Mouse (Mus musculus) embryonic facial prominence, embryonic 11.5 days (tissue): ENCODE measurements around the gene Tmprss12. TPM values are rescaled to one million over a fixed set of nuclear protein-coding genes. Genes with fewer than 3 reads are reported as not detected.

ENCODE experiments used
- ATAC-seq: fragments of 200-750 bp; cut with Nextera tagmentation; replicated peaks from 2 replicates; pipeline ENCODE4 v1.8.0; 2017; ENCODE audit warnings: low read depth; ENCODE audit not compliant: insufficient number of reproducible peaks, low FRiP score, low TSS enrichment
- DNase-seq: peaks from one replicate; pipeline ENCODE4 v3.0.0-alpha.2; 2015; ENCODE audit warnings: low spot score
- H3K27ac ChIP-seq: fragments of 300-500 bp; sonication (generic); replicated peaks from 2 replicates; pipeline ENCODE4 v1.5.1; 2014; ENCODE audit warnings: mild to moderate bottlenecking, low read depth, low read length, control low read depth
- H3K27me3 ChIP-seq: fragments of 300-500 bp; sonication (generic); 2 replicates; pipeline ENCODE4 v1.6.1; 2014; ENCODE audit warnings: mild to moderate bottlenecking, low read length, moderate library complexity, mixed read lengths; ENCODE audit not compliant: control insufficient read depth, insufficient read depth
- H3K36me3 ChIP-seq: fragments of 300-500 bp; sonication (generic); replicated peaks from 2 replicates; pipeline ENCODE4 v1.6.1; 2014; ENCODE audit warnings: low read depth, mild to moderate bottlenecking, low read length, moderate library complexity, mixed read lengths; ENCODE audit not compliant: control insufficient read depth, insufficient read depth
- H3K4me1 ChIP-seq: fragments of 300-500 bp; sonication (generic); 2 replicates; pipeline ENCODE4 v1.6.1; 2014; ENCODE audit warnings: low read length, mixed read lengths; ENCODE audit not compliant: control insufficient read depth, insufficient read depth
- H3K4me2 ChIP-seq: fragments of 300-500 bp; sonication (generic); 2 replicates; pipeline ENCODE4 v1.6.1; 2014; ENCODE audit warnings: low read depth, mild to moderate bottlenecking, control low read depth, low read length, moderate library complexity
- H3K4me3 ChIP-seq: fragments of 300-500 bp; sonication (generic); 2 replicates; pipeline ENCODE4 v1.5.1; 2014; ENCODE audit warnings: low read depth, low read length, control low read depth
- H3K9ac ChIP-seq: fragments of 300-500 bp; sonication (generic); replicated peaks from 2 replicates; pipeline ENCODE4 v1.6.1; 2014; ENCODE audit warnings: mild to moderate bottlenecking, control low read depth, low read length
- H3K9me3 ChIP-seq: fragments of 300-500 bp; sonication (generic); replicated peaks from 2 replicates; pipeline ENCODE4 v1.6.1; 2016; ENCODE audit warnings: mild to moderate bottlenecking, low read length, inconsistent platforms, mixed read lengths; ENCODE audit not compliant: control insufficient read depth
- WGBS: fragments of 180-500 bp; shearing (Covaris S2); extraction: QIAGEN DNeasy Blood & Tissue Kit; methylation state at CpG from one replicate; pipeline ENCODE4 v1.1.7; 2014; 5-methylcytosine and 5-hydroxymethylcytosine counted together
- polyA plus RNA-seq: library from polyadenylated mRNA; unstranded; fragments of >200 nt; fragmentation: Nextera tagmentation; extraction: Ambion mirVana; gene quantifications from 2 replicates; pipeline ENCODE4 v1.2.1, GENCODE M21; 2014

Gene Tmprss12
- polyA plus RNA-seq, 1 experiment from 2014 or later: not detected

DNA sequence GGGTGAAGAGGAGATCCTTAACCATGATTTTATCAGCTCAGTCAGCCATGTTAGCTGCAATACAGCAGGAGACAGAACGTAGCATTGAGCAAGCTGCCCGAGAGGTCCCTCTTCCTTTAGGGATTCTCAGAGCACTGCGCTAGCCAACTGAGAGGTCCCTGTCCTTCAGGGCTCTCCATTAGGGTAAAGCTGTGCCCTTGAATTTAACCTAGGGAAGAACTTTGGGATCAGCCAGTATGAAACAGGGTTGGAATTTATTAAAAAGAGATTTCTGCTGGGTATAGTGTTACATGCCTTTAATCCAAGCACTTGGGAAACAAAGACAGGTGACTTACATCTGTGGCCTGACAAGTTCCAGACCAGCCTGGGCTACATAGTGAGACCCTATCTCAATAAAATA, 3.1 kb upstream of the Tmprss12 start:
- no peak overlapping the region for H3K4me2 ChIP-seq
- ATAC-seq: no peak
- H3K4me3 ChIP-seq: no peak overlapping the region
- H3K4me1 ChIP-seq: no peaks in the 10 kb centered on the region
- no peak for DNase-seq
- H3K9me3 ChIP-seq: no peaks in the 10 kb centered on the region
- WGBS: 88% methylated on average over 3 of the region's 3 CpGs
- H3K27ac ChIP-seq: no peak overlapping the region
- no peaks in the 10 kb centered on the region for H3K27me3 ChIP-seq
- H3K36me3 ChIP-seq: no peaks in the 10 kb centered on the region
- H3K9ac ChIP-seq: no peak overlapping the region

DNA sequence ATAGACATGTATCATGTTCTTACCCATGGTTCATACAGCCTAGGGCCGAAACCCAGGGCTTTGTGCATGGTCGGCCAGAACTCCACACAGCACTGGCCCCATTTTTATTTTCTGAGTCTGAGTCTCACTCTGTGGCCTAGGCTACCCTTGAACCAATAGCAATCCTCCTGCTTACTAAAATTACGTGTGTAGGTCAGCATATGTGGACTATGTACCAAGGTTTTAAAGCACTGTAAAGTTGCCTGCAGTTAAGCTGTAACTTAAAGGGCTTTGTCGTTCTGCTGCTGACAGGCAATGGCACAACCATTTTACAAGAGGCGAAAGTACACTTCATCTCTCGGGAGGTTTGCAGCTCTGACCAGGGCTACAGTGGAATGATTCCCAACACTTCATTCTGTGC, 8.3 kb downstream of the Tmprss12 start:
- Histone ChIP-seq H3K4me3 (no peak overlapping the region), H3K27me3 (no peaks in the 10 kb centered on the region), H3K9me3 (no peaks in the 10 kb centered on the region), H3K27ac (no peak overlapping the region), H3K4me2 (no peak overlapping the region), H3K9ac (no peak overlapping the region), H3K36me3 (no peaks in the 10 kb centered on the region), H3K4me1 (no peaks in the 10 kb centered on the region)
- DNase-seq: no peak
- WGBS: 89% methylated on average over 6 of the region's 6 CpGs
- ATAC-seq: no peak

DNA sequence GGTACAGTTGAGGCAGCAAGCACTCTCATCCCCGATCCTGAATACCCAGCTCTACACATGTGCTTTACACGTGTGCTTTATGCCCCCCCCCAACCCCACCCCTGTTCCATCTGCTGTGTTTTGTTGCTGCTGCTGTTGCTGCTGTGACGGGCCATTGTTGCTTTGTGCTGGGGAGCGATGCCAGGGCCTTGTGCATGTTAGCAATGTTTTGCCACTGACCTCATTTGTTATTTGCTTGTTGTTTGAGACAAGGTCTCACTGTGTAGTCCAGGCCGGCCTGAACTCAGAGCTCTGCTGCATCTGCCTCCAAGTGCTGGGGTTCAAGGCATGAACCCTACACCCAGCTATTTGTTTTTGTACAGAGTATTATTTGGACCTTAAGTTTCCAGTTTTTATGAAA, 10.2 kb downstream of the Tmprss12 start:
- Histone ChIP-seq H3K27me3 (no peaks in the 10 kb centered on the region), H3K9ac (no peak overlapping the region)

DNA sequence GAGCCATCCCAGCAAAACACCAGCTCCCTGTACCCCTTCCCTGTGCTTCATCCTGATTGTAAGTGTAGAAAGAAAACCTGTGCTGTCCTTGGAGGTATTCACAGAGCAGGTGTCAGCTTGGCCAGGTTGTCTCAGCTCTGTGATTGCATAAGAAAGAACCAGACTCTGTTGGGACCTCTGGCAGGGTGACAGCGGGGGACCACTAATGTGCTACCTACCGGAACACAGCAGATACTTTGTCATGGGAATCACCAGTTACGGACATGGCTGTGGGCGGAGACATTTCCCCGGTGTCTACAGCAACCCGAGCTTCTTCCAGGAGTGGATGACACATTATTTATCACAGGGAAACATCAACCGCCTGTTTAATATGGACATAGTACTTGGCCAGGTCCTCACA, 11.7 kb downstream of the Tmprss12 start:
- WGBS: 69% methylated on average over 7 of the region's 7 CpGs
- ATAC-seq: no peak
- no peaks in the 10 kb centered on the region for H3K36me3 ChIP-seq
- DNase-seq: no peak
- H3K4me1 ChIP-seq: no peaks in the 10 kb centered on the region
- H3K27ac ChIP-seq: no peak overlapping the region
- H3K27me3 ChIP-seq: no peaks in the 10 kb centered on the region
- H3K9ac ChIP-seq: no peak overlapping the region
- no peak overlapping the region for H3K4me2 ChIP-seq
- H3K9me3 ChIP-seq: no peaks in the 10 kb centered on the region
- no peak overlapping the region for H3K4me3 ChIP-seq

More for the DNA sequence above, 10.2 kb downstream of the Tmprss12 start:
- DNase-seq (no peak), ATAC-seq (no peak)
- WGBS: 79% methylated on average over 5 of the region's 5 CpGs
- Histone ChIP-seq H3K9me3 (no peaks in the 10 kb centered on the region), H3K27ac (no peak overlapping the region), H3K4me1 (no peaks in the 10 kb centered on the region), H3K4me2 (no peak overlapping the region), H3K36me3 (no peaks in the 10 kb centered on the region), H3K4me3 (no peak overlapping the region)

DNA sequence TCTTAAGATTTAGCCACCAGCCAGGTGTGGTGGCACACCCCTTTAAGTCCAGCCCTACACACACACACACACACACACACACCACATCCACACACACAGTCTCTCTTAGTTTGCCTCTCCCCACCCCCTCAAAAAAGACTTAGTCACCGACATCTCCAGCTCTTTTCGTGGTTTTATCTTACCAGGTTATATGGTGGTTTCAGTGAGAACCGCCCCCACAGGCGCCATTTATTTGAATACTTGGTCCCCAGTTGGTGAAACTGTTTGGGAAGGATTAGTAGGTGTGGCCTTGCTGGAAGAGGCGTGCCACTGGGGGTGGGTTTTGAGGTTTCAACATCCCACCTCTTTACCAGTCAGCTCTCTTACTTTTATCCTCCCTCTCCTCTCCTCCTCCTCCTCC, 17.2 kb downstream of the Tmprss12 start:
- 88% methylated on average over 5 of the region's 5 CpGs for WGBS
- Histone ChIP-seq H3K9ac (no peak overlapping the region), H3K4me2 (no peak overlapping the region), H3K36me3 (no peaks in the 10 kb centered on the region), H3K4me1 (no peaks in the 10 kb centered on the region), H3K27ac (no peak overlapping the region), H3K4me3 (no peak overlapping the region), H3K9me3 (no peaks in the 10 kb centered on the region), H3K27me3 (no peaks in the 10 kb centered on the region)
- DNase-seq (no peak), ATAC-seq (no peak)

DNA sequence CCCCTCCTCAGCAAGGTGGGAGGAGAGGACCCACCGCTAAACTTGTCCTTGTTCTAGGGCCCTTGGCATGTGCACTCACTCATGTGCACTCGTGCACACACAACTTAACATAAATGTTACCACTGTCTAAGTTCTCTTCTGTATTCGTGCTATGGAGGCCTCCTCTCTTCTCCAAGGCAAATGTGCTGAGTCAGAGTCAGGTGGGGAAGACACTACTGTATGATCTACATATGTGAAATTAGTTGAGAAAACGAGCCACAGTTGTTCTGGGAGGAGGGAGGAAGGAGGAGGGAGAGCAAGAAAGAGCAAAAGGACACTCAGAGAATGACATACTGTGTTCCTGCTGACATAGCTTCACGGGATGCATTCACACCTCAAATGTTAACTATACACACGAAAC, 19.9 kb downstream of the Tmprss12 start:
- H3K4me2 ChIP-seq: no peak overlapping the region
- no peak for ATAC-seq
- no peak overlapping the region for H3K4me3 ChIP-seq
- no peaks in the 10 kb centered on the region for H3K4me1 ChIP-seq
- no peaks in the 10 kb centered on the region for H3K9me3 ChIP-seq
- H3K27me3 ChIP-seq: no peaks in the 10 kb centered on the region
- no peaks in the 10 kb centered on the region for H3K36me3 ChIP-seq
- no peak overlapping the region for H3K9ac ChIP-seq
- no peak for DNase-seq
- WGBS: 79% methylated on average over 6 of the region's 6 CpGs
- H3K27ac ChIP-seq: no peak overlapping the region

GRCm38 (mm10) chr15:100301556-100301955, 20.9 kb downstream of the Tmprss12 start:
- Histone ChIP-seq H3K4me3 (no peak overlapping the region), H3K4me2 (no peak overlapping the region), H3K27me3 (no peaks in the 10 kb centered on the region), H3K27ac (no peak overlapping the region), H3K9ac (no peak overlapping the region), H3K9me3 (no peaks in the 10 kb centered on the region), H3K36me3 (no peaks in the 10 kb centered on the region), H3K4me1 (no peaks in the 10 kb centered on the region)
- WGBS: 80% methylated on average over 15 of the region's 15 CpGs
- no peak for ATAC-seq
- DNase-seq: no peak

DNA sequence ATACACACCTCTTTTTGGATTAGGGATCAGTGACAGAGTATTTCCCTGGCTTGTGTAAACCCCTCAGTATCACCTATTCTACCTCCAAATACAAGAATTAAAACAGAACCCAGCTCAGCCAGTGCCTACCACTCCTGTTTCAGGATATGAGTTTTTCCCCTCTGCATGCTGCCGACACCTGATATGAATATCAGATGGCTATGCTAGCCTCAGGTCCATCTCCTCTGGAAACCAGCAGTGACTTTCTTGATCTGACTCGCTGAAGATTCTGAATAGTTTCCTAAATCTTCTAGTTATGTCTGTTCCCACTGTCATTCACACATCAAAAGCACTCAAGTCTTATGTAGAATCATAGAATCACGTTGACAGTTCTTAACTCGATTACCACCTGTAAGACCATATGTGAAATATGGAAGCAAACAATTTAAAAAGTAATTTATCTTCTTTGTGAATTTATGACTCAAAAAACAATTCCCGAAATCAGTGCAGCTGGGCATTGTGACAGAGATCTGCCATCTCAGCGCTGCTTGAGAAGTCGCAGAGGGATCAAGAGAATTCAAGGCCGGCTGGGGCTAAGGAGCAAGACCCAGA, 22.9 kb downstream of the Tmprss12 start:
- no peak overlapping the region for H3K27ac ChIP-seq
- no peak overlapping the region for H3K4me3 ChIP-seq
- no peaks in the 10 kb centered on the region for H3K9me3 ChIP-seq
- H3K9ac ChIP-seq: no peak overlapping the region
- WGBS: 62% methylated on average over 8 of the region's 8 CpGs
- DNase-seq: no peak
- no peak for ATAC-seq
- H3K27me3 ChIP-seq: no peaks in the 10 kb centered on the region
- H3K4me2 ChIP-seq: peak overlapping the region; percentile 66
- no peaks in the 10 kb centered on the region for H3K36me3 ChIP-seq
- H3K4me1 ChIP-seq: no peaks in the 10 kb centered on the region
